Mouse (Mus musculus) neutrophil, adult 5-6 weeks (primary cell): Measurements from ENCODE around the gene 5730455P16Rik. TPM values are rescaled to one million over a fixed set of nuclear protein-coding genes. Genes with fewer than 3 reads are reported as not detected.
A peak's percentile ranks its signal among the peaks of the same experiment; 100 is the strongest.
"Not testable (repeated sequence)": the region's sequence is repeated elsewhere in the genome, so short reads cannot be mapped to it uniquely, and the experiment has no call there.

Experiments used
- ATAC-seq: fragments of 151-379, 151-347 bp; 2 replicates; pipeline ENCODE4 v1.8.0; 2017; ENCODE audit warnings: mild to moderate bottlenecking, moderate TSS enrichment; ENCODE audit not compliant: insufficient number of reproducible peaks, poor library complexity, low FRiP score, severe bottlenecking; ENCODE audit errors: extremely low read depth
- total RNA-seq: library from RNA; stranded (forward); fragments of 200-1000 nt; gene quantifications from 2 replicates; pipeline ENCODE4 v1.2.3, GENCODE M21; 2017

The 5730455P16Rik gene
- 7.5 and 9.7 TPM in 2 replicates for total RNA-seq

GRCm38 (mm10) chr11:80377712-80378451 lies at the start of gene 5730455P16Rik:
Gene 5730455P16Rik (minus strand): TSS chr11:80378034.
- ATAC-seq = peak; percentile 80

GRCm38 (mm10) chr11:80426029-80426813 lies 48.4 kb upstream of the 5730455P16Rik start:
- ATAC-seq = not testable (repeated sequence)

GRCm38 (mm10) chr11:80425247-80425778 lies 47.5 kb upstream of the 5730455P16Rik start:
- no peak for ATAC-seq

- ATAC-seq = no peak
These were observed 46.9 kb upstream of the 5730455P16Rik start for GRCm38 (mm10) chr11:80424691-80425090.

GRCm38 (mm10) chr11:80421421-80422047 lies 43.7 kb upstream of the 5730455P16Rik start:
- ATAC-seq = no peak

- no peak for ATAC-seq
These were observed 42.6 kb upstream of the 5730455P16Rik start for GRCm38 (mm10) chr11:80420202-80420984.

- no peak for ATAC-seq
These were observed 41.9 kb upstream of the 5730455P16Rik start for GRCm38 (mm10) chr11:80419743-80420142.

GRCm38 (mm10) chr11:80417085-80417484 lies 39.3 kb upstream of the 5730455P16Rik start:
- ATAC-seq = no peak

GRCm38 (mm10) chr11:80410377-80410776 lies 32.5 kb upstream of the 5730455P16Rik start:
- ATAC-seq = no peak

- ATAC-seq = not testable (repeated sequence)
These were observed 30.0 kb upstream of the 5730455P16Rik start for GRCm38 (mm10) chr11:80407878-80408277.

GRCm38 (mm10) chr11:80396617-80397016 lies 18.8 kb upstream of the 5730455P16Rik start:
- ATAC-seq = no peak

- no peak for ATAC-seq
These were observed 18.1 kb upstream of the 5730455P16Rik start for GRCm38 (mm10) chr11:80395930-80396329.

GRCm38 (mm10) chr11:80391407-80392120 lies 13.7 kb upstream of the 5730455P16Rik start:
- no peak for ATAC-seq

- no peak for ATAC-seq
These were observed 12.1 kb upstream of the 5730455P16Rik start for GRCm38 (mm10) chr11:80389885-80390284.

- ATAC-seq = no peak
These were observed 9.0 kb upstream of the 5730455P16Rik start for GRCm38 (mm10) chr11:80386790-80387189.

GRCm38 (mm10) chr11:80385055-80385454 lies 7.2 kb upstream of the 5730455P16Rik start:
- no peak for ATAC-seq

- no peak for ATAC-seq
These were observed 6.6 kb upstream of the 5730455P16Rik start for GRCm38 (mm10) chr11:80384461-80384860.

GRCm38 (mm10) chr11:80383626-80384046 lies 5.8 kb upstream of the 5730455P16Rik start:
- ATAC-seq = no peak
